Mouse (Mus musculus) thymus, adult 2 months (tissue): Measurements from ENCODE around the gene Klf13.

Experiments used
- CTCF ChIP-seq: fragments of 200-500 bp; IDR thresholded peaks from 2 replicates; pipeline ENCODE4 v1.5.1; 2012; ENCODE audit warnings: mild to moderate bottlenecking, control low read depth, low read length, moderate library complexity, borderline replicate concordance; ENCODE audit not compliant: control insufficient read depth, poor library complexity, insufficient read depth; ENCODE audit errors: extremely low read depth
- POLR2A ChIP-seq: fragments of 200-500 bp; IDR thresholded peaks from 2 replicates; pipeline ENCODE4 v1.6.1; 2012; ENCODE audit warnings: mild to moderate bottlenecking, low read length, control low read depth, moderate library complexity; ENCODE audit not compliant: control insufficient read depth, poor library complexity, insufficient read depth; ENCODE audit errors: extremely low read depth

DNA sequence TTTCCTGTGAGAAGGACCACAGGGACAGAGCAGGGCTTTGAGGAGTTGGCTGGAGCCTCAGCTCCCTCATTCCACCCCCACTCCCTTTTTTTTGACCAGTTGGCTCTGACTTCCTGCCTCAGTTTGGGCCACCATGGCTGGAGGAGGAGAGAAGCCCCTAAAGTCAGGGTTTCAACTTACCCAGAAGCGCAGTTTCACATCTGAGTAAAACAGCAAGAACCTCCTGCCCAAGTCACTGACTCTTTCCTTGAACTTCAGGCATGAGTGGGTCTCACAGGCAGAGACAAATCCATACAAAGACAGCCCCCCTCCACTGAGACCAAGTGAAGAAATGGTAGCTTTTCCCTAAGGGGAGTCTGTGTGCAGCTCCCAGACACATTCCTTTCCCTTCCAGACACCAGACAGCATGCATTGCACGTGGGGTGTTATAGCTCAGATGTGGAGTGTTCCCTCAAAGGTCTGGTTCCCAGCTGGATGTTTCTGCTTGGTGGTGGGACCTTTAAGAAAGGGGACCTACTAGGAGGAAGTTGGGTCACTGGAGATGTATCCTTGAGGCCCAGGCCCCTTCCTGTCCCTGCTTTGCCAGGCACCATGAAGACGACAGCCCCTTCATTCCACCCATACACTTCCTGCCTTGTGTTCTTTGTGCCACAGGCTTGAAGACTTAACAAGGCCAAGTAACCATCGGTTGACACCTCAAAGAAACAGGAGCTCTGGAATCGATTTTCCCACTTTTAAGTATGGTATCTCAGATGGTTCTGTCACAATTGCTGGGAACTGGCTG is 27.1 kb upstream of the Klf13 start:
- TF ChIP-seq CTCF (no peak), POLR2A (no peak)
